Mouse (Mus musculus) kidney, adult 11 months (tissue): ENCODE results near the gene Tmod2.
"Not testable (repeated sequence)": the region's sequence is repeated elsewhere in the genome, so short reads cannot be mapped to it uniquely, and the experiment has no call there.

Experiments used
- DNase-seq: peaks from one replicate; pipeline ENCODE4 v3.0.0; 2022

Tmod2 gene

DNA sequence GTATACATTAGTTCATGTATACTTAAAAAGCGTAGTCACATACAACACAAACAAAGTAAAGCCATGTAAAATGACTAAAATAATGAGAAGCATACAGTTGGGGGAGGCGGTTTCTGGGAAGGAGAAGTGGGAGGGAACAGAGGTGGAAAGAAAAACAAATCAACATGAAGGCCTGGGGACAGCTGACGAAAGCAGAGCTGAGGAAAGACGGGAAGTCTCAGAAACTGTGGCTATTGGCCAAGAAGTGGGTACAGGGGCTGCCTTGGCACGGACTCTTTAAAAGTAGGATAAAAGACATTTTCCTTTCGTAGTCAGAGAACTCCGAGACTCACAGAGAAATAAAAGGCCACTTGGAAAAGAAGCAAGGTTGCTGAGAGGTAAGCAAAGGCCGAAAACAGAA, 62.1 kb downstream of the Tmod2 start:
- no peak for DNase-seq

GRCm38 (mm10) chr9:75546885-75547553, 64.1 kb downstream of the Tmod2 start:
- peak; percentile 74 for DNase-seq

DNA sequence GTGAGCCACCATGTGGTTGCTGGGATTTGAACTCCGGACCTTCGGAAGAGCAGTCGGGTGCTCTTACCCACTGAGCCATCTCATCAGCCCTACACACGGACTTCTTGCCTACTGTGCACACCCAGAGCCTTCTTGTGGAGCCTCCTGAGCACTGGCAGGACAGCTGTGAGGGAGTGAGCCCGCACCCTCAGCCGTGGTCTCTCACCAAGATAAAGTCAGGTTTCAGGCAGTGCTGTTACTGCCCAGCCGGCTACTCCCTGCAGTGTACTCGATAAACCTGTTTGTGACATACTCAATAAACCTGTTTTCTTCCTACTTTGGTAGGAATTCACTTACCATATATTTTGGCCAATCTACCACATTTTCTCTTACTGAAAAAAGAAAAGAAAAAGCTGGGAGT, 65.6 kb downstream of the Tmod2 start:
- DNase-seq: no peak

DNA sequence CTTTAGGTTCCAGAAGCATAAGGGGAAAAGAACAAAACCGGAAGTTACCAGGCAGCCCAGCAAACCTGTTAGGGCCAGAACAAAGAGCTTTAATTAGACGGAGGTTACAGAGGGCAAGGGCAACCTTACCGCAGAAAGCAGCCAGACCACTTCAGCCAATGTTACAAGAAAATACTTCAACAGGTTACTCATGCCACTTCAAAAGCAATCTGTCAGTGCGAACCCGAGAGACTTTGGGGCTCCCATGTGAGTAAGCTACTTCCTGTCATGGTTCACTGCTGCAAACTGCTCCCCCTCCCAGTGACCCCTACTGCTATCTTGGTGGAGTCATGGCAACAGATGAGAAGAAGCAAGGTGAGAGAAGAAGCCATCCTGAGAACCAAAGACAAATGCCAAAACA, 69.6 kb downstream of the Tmod2 start:
- peak; percentile 26 for DNase-seq

- no peak for DNase-seq
Observed at GRCm38 (mm10) chr9:75536422-75536821, 74.7 kb downstream of the Tmod2 start.

GRCm38 (mm10) chr9:75534431-75534962, 76.6 kb downstream of the Tmod2 start:
- no peak for DNase-seq

- not testable (repeated sequence) for DNase-seq
Observed at GRCm38 (mm10) chr9:75532989-75533388, 78.1 kb downstream of the Tmod2 start.

GRCm38 (mm10) chr9:75532461-75532860, 78.7 kb downstream of the Tmod2 start:
- no peak for DNase-seq

DNA sequence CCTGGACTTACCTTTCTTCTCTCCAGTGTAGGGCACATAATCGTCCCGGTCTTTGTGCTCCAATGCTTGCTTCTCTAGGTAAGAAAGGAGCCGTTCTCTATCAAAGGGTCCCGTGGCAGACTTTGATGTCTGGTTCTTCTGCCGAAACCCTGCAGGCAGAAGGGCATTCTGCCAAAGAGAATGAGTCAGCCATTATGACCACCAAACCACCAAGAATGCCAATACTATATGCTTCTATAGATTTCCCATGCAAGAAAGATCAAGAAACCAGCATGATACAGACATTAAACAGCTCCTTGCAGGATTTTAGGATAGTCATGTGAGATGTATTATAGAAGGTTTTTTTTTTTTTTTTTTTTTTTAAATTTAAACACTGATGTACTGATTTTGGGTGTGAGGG, 81.8 kb downstream of the Tmod2 start:
- no peak for DNase-seq

DNA sequence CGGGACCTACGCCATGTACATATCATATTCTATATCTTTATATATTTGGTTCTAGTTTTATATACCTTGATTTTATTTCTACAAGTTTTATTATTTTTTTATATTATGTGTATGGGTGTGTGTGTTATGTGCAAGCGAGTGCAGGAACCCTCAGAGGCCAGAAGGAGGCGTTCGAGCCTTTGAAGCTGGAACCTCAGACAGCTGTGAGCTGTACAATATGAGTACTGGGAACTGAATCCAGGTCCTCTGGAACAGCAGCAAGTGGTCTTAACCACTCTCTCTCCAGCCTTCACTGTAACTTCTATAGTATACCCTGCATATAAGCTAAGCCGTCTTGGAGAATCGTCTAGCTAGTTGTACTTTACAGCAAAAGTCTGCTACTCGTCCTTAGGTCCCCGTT, 83.0 kb downstream of the Tmod2 start:
- no peak for DNase-seq

- DNase-seq: peak; percentile 14
Observed at GRCm38 (mm10) chr9:75527368-75528059, 83.6 kb downstream of the Tmod2 start.

DNA sequence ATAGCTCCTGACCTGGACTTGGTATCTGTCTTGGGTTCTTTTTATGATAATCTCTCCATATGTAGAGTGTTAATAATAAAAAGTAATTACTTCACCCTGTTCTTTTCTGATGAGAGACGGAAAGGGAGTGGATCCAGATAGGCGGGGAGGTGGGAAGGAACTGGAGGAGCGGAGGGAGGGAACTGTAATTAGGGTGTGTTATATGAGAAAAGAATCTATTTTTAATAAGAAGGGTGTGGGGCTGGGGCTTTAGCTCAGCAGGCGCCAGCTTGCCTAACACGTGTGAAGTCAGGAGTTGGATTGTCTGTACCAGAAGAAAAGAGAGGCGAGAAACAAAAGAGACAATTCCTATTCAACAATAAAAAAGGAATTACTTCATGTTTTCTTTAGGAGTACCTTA, 87.5 kb downstream of the Tmod2 start:
- DNase-seq: no peak

GRCm38 (mm10) chr9:75522217-75522616, 88.9 kb downstream of the Tmod2 start:
- no peak for DNase-seq

DNA sequence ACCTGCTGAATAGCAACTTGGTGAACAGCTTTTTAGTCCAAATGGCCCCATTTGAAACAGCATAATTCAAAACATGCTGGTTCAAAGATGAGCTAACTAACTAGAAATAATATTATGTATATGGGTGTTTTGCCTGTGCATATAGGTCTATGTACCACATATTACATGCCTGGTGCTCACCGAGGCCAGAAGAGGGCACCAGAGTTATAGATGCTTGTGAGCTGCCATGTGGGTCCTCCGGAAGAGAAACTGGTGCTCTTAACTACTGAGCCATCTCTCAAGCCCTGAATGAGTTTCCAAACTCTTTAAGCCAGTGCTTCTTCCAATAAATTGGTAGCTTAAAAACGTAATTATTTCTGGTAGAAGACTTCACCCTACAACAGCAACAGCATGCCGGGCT, 89.3 kb downstream of the Tmod2 start:
- DNase-seq: peak; percentile 34

DNA sequence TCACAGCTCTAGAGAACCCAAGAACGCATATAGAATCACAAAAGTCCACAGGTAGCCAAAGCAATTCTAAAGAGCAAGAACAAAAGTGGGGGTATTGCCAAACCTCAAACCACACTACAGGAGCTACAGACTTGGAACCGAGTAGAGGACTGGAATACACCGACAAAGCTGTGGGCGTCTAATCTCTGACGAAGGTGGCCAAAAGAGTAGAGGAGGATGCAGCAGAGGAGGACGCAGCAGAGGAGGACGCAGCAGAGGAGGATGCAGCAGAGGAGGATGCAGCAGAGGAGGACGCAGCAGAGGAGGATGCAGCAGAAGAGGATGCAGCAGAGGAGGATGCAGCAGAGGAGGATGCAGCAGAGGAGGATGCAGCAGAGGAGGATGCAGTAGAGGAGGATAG, 90.2 kb downstream of the Tmod2 start:
- no peak for DNase-seq

DNA sequence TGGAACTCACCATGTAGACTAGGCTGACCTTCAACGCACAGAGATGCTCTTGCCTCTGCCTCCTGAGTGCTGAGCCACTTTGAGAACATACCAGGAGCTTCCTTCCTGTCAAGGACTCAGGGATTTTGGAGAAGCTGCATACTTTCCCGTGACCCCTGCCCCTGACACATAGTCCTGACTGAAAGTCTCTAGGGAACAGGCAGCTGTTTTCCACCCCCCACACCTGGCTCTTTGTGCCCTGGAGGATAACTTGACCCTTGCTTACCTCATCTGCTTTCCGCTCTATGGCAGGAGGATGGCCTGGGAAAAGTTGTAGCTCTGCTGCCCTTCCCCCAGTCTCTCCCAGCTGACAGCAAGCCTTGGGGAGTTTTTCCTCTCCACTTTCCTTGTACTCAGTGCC, 93.4 kb downstream of the Tmod2 start:
- DNase-seq: no peak
